Mouse (Mus musculus) c-Kit-positive CD71-negative TER-119-negative erythroid progenitor cells, embryonic 14.5 days (primary cell): ENCODE results near the gene Gk5.
"Not testable (repeated sequence)": the region's sequence is repeated elsewhere in the genome, so short reads cannot be mapped to it uniquely, and the experiment has no call there.

ENCODE experiments used
- DNase-seq: peaks from one replicate; pipeline ENCODE4 v3.0.0-alpha.2; 2013; ENCODE audit warnings: low read depth

The Gk5 gene

DNA sequence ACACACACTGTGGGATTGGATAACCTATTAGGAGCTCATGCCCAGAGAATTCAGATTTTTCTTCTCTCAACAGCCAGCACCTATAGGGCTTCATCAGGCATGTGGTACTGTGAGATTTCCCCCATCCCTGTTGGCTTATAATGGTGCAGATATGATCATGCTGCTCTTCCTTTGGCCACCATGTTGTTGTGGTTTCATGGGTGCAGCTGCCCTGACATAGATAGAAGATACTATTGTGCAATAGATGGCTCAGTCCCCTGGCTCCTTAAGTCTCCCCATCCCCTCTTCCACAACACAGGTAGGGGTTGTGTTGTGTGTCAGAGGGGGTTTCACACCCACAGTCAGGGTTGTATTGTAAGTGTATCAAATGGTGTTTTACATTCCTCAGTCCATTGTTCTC, 25.7 kb downstream of the Gk5 start:
- DNase-seq = no peak

DNA sequence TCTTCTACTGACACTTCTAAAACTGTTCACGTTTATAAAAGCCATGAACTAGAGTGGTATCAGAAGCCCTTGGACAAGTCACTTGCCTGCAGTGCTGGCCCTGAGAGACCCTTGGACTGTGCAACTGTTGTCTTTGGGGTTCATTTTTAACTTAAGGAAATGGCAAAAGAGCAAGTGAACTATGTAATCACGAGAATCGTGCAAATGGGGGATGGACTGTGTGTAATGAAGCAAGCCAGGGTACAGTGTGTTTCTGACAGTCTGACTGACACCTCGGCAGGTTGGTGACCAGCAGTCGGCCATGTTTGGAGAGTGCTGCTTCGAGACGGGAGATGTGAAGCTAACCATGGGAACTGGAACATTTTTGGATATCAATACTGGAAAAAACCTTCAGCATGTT, 33.6 kb downstream of the Gk5 start:
- DNase-seq = no peak

DNA sequence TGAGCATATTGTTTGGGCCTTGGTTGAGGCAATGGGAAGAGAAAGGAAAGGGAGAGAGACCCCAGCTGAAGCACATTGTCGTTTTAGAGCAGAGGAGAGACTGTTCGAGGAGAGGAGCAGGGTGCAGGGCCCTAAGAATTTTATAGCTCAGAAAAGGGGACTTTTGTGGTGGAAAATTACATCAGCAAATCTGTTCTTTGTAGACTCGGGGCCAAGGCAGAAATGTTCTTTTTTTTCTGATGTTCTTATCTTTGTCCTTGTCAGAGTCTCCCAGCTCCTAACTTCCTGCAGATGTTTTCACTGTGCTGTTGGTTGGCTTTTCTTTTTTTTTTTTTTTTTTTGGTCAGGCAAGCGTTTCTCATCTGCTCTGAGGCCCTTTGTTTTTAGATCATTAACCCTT, 39.3 kb downstream of the Gk5 start:
- DNase-seq = no peak

DNA sequence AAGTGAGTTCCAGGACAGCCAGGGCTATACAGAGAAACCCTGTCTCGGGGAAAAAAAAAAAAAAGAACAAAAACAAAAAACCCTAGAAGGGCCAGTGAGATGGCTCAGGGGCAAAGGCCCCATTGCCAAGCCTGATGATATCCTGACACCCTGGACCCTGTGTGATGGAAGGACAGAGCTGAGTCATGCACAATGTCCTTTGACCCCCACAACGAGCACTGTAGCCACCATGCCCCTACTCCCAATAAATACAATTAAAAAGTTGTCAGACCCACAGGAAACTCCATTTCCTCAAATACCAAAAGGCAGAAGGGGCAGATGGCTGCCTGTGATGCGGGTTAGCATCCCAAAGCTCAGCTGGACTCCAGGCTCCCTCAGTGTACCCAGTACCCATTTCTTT, 39.9 kb downstream of the Gk5 start:
- no peak for DNase-seq

DNA sequence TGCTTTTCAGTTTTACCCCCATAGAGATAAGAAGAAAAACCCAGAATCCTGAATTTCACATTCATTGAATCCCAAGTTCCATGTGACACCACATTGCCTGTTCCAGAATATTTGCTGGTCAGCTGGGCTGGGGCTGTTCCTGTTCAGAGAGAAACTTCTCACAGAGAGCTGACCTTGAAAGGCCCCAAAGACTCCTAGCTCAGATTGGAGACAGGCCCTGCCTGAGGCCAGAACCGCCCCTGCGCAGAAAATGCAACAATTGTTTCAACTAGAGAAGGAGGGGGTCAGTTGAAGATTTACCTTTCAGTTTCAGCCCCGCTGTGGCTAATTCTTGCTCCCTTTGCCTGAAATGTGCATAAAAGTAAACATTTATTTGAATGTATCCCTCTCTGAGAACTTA, 41.6 kb downstream of the Gk5 start:
- no peak for DNase-seq

DNA sequence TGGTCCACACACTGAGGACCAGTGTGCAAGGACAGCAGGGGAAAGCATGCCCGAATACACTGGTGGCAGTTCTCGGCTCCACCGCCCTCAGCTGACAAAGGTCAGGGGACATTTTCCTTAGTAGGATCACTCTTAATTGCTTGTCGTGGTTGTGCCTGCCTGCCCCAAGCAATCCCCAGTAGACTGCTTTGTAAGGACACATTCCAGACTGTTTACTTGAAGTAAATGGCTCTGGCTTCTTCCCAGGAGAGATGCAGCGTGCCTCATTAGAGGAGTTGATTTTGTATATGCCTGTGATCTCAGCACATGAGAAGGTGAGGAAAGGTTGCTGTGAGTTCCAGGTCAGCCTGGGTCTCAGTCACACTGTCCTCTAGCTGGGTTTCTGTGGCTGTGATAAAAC, 43.3 kb downstream of the Gk5 start:
- DNase-seq = no peak

DNA sequence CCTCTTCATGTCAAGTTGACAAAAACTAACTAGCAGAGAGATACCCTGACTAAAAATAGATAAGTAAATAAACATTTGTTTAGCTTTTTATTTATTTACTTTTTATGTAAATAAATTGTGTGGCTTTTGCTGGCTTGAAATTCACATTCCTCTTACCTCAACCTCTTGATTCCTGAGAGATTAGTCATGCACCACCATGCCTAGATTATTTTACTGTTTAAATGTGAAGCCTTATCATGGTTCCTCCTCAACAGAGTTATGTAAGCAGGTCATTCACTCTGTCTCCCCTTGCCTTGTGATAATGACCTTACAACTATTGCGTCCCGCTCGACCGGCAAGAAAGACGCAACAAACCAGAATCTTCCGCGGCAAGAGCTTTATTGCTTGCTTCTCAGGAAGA, 44.3 kb downstream of the Gk5 start:
- no peak for DNase-seq

DNA sequence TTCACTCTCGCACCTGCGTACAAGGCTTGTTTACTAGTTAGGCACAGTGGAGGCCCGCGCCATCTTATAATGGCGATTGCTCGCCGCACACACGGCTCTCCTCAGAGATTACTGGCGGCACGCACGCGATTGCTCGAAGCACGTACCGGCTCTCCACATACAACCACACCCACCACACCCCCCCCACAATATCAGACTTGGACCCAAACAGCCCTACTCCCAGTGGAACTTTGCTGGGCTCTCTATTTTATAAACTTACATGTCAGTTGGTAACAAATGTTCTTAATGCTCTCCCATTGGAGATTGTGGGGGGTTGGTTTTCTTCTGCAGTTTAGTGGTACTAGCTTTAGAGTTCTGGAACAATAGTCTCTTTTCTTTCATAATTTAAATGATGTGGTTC, 44.8 kb downstream of the Gk5 start:
- not testable (repeated sequence) for DNase-seq

DNA sequence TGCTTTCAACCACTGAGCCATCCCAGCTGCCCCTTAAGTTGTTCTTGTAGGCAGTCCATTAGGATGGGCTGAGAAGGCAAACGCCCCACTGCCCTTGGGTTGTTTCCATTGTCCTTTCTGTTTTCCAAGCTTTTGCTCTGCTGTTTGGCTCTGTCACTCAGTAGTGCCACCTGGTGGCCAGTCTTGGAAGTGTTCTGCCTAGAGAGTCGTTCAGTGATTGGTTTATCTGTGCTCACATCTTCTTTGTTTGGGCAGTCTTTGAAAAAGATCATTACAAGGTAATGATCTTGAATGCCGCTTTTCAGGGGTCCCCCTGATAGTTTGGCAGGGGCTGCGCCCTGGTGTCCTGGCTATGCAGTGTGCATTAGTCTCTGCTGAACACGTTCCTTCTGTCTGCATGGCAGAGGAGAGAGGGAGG, 48.0 kb downstream of the Gk5 start:
- DNase-seq = peak; percentile 53

DNA sequence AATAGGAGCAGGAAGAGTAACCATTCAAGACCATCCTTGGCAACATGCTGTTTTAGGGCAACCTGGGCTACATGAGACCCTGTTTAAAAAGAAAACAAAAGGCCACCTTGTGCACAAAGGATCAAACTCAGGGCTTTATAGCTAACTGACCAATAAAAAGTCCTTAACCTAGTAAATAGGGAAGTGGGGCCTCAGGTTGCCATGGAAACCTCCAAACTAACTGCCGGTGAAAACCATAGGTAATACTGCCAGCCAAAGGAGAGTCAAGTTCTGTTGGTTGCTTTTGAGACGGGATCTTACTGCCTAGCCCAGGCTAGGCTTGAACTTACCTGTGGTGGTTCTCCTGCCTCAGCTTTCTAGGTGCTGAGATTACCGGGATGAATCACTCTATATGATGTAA, 51.4 kb downstream of the Gk5 start:
- DNase-seq = peak; percentile 14

DNA sequence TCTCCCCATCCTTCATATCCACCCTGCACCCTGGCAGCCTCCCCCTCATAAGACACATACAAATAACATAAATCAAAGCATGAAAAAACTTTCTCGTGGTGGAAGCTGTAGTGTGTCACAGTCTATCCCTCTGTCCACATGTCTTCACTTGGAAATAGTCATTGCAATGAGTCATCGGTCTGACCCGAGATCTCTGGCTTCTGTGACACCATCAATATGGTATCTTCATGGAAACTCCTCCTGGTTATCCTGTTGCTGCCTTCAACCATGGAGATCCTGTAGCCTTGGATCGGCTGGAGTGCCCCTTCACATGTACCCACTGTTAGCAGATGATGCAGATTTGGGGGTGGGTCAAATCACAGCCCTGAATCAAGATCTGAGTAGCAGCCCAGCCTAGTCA, 65.7 kb downstream of the Gk5 start:
- no peak for DNase-seq

DNA sequence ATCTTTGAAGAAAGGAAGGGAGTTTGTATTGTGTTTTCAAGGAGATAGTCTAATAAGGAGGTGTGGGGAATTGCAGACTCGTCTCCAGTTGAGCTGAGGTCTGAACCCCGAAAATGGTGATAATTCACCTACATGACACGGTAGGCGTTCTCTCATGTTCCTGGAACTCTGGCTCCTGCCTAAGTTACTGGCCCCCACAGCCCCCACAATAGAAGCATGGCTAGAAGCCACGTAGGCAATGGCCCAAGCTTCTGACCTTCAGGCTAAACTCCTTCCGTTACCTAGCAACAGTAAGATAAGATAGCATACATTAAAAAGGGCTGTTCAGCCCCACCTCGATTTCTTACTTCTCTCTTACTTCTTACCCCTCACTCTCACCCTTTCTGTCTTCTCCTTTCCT, 67.5 kb downstream of the Gk5 start:
- no peak for DNase-seq

DNA sequence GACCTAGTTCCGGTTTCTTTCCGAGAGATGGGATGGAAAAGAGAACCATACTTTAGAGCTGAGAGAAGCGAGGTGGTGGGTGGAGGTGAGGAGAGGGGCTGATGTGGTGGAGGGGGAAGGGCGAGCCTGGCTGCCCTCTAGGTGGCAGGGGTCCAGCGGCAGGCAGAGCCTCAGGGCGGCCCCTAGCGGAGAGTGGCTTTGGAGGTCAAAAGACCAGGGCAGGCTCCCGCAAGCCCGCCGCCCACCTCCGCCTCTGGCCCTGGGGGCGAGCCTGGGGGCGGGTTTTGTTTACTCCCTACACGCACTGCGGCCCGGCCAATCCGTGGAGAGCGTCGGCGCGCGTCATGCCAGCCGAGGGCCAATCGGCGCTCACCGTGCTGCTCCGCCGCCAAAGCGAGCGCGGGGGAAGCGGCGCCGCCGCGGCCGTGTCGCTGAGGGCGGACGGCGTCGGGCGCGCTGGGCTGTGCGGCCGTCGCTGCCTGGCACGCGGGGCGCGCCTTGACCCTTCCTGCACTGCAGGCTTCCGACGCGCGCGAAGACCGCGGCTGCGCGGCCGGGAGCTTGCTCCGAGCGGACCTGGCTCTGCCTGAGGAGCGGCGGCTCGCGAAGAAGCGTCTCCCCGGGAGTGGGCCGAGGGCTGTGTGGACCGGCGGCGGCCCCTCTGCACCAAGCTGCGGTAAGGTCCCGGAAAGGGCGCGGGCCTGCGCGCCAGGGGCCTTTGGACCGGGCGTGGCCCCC, 76.9 kb downstream of the Gk5 start, which contains the start of gene Tfdp2:
Tfdp2 (plus strand) TSS at position 391 of the 738 bp plus-strand sequence.
- peak; percentile 79 for DNase-seq

DNA sequence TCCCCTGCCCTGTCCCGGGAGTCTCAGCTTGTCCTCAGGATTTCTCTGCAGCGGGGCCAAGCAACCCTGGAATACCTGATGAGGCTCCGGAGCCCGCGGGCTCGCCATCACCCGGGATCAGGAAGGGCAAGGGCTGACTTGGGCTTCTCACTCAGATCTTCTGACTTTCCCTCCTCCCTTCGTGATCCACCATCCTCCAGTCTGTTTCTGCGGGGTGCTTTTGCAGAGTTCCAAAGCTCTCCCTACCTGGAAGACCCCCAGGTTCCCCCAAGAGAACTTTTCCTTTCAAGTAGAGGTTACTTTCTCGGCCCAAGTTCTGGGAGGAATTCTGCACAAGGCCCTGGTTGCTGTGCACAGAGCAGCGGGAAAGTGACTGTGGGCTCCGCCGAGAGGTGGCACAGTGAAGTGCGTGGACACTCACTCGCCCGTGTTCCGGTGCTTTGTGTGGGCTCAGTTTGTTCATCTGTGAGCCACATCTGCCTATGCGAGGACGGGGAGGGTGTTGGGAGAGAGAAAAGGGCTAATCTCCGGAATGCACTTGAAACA, 77.5 kb downstream of the Gk5 start:
- DNase-seq = no peak

DNA sequence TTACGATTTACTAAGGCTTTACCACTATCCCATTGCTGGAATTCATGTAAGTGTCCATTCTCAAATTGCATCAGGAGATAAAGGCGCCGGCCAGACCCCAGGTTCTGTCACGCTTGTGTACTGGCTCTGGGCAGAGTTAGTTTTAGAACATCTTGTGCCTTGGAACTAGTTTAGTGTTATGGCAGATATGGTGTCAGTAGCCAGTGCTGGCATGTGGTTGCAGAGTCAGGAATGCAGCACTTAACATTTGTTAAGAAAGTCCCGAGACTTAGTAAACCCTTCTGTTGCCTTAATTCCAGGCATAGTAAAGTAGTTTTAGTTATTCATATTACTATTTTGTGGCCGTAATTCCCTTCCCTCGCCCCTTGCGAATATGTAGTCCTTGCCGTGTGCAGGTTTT, 78.6 kb downstream of the Gk5 start:
- no peak for DNase-seq

DNA sequence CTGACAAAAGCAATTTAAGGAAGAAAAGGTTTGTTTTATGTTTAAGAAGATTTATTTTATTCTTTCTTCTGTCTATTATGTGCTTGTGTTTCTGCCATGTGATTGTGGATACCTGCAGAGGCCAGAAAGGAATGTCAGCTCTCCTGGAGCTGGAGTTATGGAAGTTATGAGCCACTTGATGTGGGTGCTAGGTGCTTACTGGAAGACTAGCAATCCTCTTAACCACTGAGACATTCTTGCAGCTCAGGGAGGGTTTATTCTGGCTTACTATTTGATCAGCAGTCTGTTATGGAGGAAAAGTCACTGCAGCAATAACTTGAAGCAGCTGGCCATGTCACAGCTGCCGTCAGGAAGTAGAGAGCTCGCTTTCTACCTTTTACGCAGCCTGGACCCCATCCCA, 84.5 kb downstream of the Gk5 start:
- DNase-seq = no peak

DNA sequence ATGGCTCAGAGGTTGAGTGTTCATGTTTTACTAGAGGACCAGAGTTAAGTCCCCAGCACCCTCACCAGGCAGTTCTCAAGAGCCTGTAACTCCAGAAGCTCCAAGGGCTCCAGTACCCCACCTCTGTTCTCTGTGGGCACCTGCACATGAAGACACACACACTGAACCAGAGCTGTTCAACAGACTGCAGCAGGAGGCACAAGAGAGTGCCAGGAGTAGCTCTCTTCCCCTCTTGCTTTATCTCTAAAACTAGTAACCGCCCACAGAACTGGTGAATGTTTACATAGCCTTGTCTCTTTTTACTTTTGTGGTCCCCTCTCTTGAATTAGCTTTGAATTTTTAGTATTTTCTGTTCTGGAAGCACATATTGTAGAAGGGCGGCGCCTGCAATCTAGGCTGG, 88.3 kb downstream of the Gk5 start:
- DNase-seq = no peak

DNA sequence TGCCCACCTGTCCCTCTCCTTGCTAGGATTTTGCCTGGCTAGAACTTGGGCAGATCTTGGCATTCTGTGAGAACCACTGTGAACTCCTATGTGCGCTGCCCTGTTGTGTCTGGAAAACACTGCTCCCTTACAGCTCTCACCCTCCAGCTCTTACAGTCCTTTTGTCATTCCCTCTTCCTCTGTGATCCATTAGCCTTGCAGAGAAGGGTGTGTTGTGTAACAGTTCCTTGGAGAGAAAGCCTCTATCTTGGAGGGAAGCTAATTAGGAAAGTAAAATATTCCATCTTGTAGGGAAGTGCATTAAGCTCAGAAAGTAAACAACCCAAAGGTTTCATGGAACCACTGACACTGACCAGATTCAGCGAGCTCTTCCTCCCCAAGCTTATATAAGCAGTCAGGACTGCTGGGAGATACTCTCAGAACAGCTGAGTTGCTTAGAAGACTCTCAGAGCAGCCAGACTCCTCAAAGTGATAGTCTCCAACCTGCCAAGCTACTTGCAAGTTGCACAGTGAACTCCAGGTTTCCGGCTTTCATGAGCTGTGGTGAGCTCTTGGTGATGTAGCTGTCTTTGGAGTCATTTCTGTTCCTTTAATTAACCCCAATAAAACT, 94.0 kb downstream of the Gk5 start:
- no peak for DNase-seq

DNA sequence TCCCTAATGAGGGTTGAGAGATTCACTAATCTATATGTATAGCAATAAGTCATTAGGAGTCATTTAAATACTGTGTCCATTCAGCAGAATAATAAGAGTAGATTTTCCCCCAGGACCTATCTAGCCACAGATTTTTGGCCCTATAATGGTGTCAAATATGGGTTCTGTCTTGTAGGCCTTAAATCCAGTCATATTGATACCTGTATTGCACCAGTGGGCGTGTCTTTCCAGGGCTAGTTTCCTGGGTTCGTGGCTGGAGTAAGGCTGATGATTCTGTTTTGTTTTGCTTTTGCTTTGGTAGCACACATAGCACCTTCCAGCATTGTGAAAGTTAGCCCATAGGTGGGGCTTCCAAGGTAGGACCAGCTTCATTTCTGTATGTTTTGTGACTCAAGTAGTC, 95.0 kb downstream of the Gk5 start:
- DNase-seq = no peak

DNA sequence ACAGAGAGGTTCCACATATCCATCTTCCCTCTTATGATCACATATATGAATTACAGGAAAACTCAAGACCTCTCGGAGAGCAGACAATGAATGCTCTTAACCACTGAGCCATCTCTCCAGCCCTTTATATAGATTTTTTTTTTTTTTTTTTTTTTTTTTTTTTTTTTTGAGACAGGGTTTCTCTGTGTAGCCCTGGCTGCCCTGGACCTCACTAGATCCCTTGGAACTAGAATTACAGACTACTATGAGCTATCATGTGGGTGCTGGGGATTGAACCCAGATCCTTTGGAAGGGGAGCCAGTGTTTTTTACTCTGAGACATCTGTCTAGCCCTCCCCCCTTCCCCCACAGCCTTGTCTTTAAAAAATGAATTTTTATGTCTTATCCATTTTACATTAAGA, 98.1 kb downstream of the Gk5 start:
- DNase-seq = no peak

DNA sequence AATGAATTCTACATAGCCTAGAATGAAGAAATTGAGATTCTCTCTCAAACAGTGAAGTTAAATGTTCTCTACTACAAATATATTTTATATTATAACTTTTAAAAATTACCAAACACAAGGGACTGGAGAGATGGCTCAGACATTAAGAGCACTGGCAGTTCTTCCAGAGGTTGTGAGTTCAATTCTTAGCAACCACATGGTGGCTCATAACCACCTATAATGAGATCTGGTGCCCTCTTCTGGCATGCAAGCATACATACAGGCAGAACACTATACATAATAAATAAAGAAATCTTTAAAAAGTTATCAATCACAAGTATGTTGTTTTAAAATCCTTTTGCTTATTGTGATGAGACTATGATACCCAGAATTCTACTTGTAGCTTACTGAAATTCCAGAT, 98.6 kb downstream of the Gk5 start:
- no peak for DNase-seq

DNA sequence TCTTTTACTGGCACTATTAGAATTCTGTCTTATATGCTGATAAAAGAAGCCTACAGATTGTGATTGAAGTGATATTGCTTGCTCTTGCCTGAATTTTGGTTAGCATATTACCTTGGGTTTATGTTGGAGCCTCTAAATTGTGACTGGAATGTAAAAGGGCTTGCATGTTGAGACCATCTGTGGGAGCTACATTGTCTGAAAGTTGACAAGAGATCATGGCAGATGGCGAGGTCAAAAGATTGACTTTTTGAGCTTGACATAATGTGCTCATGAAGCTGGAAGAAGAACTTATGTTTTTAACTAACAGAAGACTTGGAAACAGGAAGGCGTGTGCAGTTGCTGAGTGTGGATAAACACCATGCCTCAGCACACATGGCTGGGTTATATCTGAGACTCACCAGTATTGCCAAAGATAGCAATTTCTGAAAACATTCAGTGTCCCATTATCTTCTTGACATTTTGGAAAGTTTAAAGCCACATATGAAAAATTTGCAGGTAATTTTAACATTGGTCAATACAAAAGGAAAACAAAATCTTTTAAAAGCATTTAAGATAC, 100.0 kb downstream of the Gk5 start:
- no peak for DNase-seq

DNA sequence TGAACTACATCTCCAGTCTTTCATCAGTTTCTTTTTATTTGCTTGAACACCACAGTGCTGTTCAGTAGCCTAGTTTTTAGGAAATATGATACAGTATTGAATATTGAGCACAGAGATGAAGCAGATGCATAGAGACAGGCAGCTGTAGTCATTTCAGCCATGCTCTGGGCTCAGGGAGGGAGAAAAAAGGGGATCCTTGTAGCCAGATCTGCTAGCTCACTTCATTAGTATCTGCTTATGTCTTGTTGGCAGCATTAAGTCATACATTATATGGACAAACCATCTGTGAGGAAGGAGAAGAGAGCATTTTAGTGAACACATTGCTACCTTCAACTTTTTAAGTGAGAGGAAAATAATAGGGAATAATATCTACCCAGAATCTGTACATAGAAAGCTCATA, 101.3 kb downstream of the Gk5 start:
- no peak for DNase-seq

DNA sequence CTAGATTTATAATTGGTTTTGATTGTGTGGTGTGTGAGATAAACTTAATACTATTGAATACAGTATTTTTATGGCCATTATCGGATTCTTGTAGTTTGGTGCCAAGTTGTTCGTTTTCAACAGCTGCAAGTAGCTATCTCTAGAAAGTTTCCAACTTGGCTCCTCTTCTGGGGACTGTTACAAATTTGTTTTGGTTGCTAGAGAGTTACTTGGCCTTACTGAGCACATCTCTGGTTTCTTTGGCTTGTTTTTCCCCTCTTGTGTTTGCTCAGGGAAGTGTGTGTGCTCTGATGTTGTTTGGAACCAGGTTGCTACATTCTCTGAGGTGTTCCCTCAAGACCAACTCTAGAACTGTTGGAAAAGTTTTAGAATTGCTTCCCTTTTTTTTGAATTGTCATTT, 104.1 kb downstream of the Gk5 start:
- no peak for DNase-seq
